Mouse (Mus musculus): Measurements from ENCODE around the gene Scaf1.
A peak's percentile ranks its signal among the peaks of the same experiment; 100 is the strongest.

Scaf1 gene

DNA sequence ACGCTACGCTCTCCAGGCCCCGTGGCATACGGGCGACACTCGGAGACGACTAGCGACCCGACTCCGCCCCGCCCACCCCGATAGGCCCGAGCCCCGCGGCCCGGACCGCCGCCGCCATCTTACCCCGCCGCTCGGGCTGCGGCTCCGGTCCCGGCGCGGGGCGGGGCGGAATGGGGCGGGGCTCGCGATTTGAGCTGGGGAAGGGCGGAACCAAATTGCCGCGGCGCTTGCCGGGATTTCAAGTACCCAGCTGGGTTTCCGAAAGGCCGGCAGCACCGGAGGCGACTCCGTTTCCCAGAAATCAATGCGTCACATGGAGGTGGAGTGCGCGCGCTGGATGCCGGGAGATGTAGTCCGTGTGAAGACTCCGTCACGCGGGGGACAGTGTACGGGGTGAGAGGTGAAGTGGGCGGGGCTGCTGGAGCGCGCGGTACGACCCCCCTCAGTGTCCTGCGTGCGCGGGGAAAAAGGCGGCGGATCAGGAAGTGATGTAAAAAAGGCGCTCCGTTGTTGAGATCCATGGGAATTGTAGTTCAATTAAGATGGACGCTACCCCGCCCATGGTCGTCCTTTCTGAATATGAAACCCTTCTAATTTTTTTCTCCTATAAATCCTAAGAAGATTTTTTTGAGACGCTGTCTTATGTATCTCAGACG is at the start of gene Scaf1:
Gene Scaf1, minus strand, starts transcription at position 407 of the 656 bp plus-strand sequence.
- DNase-seq: peak; percentile 98 to 99

- peak; percentile 95 to 96 for DNase-seq
These were observed 46.2 kb upstream of the Scaf1 start, which contains the start of the genes Nosip and Prrg2 for GRCm38 (mm10) chr7:45062239-45062835. TSS of gene Nosip (plus strand) at chr7:45062429. TSS of gene Prrg2 (minus strand) at chr7:45062677.

- DNase-seq: peak in 1 of 2 experiments; percentile 18
These were observed 45.4 kb upstream of the Scaf1 start for GRCm38 (mm10) chr7:45061532-45062075.

DNA sequence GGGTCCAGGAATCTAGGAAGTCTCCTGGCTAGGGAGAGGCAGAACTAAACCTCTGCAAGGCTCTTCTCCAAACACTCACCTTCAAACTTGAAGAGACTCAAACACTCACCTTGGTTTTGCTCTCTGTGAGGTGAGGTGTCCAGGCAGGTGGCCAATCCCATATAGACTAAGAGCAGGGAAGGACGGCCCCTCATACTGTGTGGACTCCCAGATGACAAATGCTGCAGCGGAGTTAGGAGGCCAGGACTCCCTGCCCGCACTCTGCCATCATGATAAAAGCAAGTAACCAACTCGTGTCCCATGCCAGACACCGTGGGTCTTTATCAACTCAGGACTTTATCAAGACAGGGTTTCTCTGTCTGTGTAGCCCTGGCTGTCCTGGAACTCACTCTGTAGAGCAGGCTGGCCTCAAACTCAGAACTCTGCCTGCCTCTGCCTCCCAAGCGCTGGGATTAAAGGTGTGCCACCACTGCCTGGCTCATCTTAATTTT is 44.5 kb upstream of the Scaf1 start:
- no peak for DNase-seq

- no peak for DNase-seq
These were observed 42.7 kb upstream of the Scaf1 start for GRCm38 (mm10) chr7:45058607-45059571.

- DNase-seq: no peak
These were observed 40.8 kb upstream of the Scaf1 start for GRCm38 (mm10) chr7:45056972-45057348.

DNA sequence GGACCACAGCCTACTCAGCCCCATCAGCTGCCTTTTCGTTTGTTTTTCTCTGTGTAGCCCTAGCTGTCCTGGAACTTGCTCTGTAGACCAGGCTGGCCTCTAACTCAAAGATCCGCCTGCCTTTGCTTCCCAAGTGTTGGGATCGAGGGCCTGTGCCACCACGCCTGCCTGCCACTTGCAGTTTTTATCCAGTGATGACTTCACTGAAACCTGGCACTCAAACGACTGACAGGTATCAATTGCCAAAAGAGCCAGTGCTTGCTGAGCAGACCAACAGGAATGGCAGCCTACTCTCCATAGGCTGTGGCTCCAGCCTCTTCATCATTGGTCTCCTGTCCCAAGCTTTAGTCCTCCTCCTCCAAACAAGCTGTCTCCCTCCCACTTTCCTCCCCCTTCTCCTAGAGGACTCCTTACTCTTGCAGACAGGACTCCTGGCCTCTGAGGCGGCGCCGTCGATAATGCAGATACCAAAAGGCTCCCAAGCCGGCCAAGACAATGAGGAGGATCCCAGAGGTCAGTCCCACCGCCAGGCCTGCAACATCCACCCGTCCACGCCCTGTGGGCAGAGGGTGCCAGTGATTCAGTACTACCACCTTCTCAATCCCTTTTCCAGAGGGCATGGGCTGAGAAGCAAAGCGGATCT is 40.3 kb upstream of the Scaf1 start:
- no peak for DNase-seq

DNA sequence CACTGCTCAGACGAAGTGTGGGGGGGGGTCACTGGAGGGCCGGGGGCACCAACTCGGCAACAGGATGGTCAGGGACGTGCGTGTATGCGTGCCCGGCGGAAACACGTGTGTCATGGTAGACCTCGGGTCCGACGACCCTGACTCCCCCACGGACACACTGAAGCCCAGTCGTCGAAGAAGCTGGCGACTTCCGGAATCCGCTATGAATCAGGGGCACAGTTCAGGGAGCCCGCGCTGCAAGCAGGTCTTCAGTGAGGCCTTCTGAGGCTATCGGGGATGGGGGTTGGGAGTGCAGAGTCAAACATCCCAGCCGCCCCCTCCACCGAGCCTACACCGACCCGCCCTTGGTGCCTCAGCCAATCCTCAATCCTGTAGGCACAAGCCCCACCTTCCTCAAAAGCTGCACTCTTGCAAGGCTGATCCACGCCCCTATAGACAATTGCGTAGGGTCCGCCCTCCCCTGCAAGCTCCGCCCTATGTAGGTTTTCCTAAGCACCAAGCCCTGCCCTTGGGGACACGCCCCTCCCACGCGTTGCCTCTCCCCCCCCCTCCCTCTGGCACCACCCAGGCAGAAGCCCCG is 37.9 kb upstream of the Scaf1 start:
- DNase-seq: peak; percentile 91 to 95

DNA sequence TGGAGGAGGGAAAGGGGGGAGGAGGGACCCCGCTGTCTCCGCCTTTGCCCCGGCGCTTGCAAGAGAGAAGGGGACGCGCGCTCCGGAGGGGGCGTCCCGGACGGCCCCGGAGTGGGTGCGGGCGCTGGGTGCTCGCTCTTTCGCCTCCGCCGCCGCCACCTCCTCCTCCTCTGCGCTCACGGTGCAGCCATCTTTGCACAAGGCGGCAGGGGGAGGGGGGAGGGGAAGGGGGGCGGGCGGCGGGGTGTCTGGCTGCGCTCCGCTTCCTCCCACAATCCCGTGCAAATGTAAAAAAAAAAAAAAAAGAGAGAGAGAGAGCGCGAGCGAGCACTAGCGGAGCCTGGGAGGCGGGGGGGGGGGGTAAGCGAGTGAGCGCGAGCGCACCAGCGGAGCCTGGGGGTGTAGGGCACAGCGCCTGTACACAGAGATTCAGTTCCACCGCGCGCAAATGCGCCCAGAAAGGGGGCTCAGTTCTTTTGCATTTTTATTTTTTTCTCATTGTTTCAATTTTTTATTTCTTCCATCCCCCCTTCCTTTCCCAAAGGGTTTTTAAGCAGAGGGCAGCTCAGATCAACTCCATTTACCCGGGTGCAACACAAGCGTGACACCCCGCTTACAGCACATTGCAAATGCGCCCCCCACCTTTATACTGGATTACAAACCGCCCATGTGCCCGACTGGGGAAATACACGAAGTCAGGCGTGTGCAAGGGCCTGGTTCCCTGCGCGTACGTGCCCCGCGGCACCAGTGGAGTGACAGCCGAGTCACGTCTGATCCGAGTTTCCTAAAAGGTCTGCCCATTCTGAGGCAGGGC is 37.2 kb upstream of the Scaf1 start:
- peak; percentile 66 to 74 for DNase-seq

- no peak for DNase-seq
These were observed 36.6 kb upstream of the Scaf1 start, which contains the start of gene Prr12 for GRCm38 (mm10) chr7:45052862-45053116. TSS of gene Prr12 (minus strand) at chr7:45052881.

DNA sequence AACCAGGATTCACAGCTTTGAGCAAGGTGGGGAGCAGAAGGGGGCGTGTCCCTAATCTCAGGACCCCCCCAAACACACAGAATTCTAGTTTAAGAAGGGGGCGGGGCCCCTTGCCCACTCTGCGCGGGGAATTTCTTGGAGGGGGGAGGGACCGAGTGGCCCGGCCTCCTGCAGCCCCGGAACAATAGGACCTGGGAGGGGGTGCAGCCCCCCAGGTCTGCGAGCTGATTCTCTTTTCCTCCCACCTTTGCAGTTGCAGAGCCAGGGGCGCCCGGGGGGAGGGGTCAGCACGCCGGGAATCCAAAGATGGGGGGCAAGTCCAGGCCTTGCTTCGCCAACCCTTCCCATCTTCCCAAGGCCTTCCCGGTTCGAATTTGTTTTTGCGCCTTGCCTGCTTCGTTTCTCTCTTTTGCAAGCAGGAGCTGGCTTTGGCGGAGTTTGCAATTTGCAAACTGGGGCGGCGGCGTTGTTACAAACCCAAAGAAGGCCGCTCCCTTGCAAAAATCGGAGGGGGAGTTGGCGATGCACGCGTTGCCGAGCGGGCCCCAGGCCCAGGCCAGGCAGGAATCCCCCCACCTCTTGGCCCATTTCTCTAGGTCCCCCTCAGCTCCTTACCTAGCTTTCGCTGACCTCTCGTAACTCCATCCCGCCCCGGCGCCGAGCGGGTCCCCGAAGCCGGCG is 36.2 kb upstream of the Scaf1 start:
- peak; percentile 28 to 46 for DNase-seq

DNA sequence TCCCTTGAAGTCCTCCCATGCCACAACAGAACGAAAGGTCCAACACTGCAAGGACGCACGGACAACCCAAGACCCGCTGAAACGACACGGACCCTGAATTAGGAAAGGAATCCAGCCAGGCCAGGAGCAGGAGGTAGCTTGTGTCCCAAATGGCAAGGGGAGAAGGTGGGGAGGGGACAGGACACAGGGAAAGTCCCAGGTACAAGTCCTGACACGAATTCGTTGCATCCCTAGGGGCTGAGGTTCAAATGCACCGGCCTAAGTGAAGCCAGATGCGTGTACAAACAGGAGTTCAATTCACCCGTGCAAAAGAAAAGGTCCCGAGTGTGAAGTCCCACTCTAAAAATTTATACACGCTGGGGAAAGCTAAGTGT is 35.4 kb upstream of the Scaf1 start:
- DNase-seq: no peak

DNA sequence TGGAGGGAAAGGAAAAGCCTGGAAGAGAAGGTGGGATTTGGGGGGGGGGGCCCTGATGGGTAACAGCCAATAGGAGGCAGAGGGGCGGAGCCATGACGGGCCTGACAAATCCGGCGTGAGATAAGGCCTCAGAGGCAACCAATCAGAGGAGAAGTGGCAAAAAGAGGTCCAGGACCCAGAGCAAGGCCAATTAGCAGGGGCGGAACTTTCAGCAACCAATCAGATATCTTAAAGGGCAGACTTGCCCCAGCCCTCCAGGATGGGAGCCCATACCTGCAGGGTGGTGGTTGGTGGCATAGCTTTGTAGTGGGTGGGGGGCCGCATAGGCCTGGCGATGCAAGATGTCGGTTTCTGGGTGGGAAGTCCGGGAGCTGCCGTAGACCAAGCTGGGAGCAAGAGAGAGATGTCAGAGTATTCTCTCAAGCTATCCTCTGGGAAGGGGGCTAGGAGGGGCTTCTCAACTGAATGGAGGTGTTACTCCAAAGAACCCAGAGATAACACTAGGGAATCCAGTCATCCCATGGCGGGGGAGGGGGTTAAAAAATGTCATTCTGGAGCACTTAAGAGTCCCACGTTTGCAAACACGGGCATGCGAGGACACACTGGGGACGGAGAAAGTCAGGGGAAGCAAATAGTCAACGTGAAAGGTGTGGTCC is 34.9 kb upstream of the Scaf1 start:
- peak; percentile 35 to 47 for DNase-seq

DNA sequence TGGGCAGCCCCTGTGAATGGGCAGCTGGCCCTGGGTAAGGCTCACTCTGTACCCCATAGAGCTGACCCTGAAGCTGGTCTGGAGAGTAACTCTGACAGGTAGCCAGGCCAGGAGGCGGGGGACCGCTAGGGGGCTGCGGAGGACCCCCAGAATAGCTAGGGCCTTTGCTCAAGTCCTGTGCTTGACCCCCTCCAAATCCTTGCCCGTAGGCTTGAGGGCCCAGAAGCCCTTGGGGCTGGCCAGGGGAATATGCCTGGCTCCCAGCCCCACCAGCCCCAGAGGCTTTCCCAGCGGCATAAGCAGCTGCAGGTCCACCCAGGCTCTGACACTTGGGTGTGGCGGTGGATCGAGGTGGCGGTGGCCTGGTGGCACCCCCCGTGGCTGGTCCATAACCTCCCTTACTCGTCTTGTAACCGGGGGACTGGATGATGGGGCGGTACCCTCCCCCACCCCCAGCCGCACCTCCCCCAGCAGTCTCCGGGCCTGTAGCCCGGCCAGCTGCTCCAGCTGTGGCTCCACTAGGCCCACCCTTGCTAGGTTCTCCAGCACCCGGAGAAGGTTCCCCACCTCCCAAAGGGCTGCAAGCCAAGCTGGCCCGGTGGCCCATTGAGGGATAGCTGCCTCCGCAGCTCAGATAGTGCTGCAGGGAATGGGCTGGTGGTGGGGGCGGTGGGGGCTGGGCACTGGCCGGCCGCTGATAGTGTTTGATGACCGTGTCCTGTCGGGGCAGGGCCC is 32.9 kb upstream of the Scaf1 start:
- DNase-seq: no peak

- no peak for DNase-seq
These were observed 32.1 kb upstream of the Scaf1 start for GRCm38 (mm10) chr7:45048001-45048890.

DNA sequence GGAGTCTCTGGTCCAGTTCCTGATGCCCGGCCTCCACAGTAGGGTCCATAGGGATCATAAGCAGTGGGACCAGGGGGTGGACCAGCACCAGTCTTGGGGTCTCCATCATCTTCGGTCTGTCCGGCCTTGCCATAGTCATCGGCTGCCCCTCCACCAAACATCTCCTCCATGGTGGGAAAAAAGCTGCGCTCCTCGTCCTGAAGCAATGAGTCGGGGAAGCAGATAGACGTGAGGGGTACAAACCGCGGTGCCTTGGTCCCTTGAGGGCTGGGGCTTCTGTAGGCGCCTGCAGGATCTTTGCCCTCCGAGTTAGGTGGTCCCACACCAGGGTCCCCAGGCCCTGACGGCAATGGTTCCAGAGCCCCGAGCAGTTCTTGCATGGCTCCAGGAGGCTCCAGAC is 31.3 kb upstream of the Scaf1 start:
- no peak for DNase-seq

DNA sequence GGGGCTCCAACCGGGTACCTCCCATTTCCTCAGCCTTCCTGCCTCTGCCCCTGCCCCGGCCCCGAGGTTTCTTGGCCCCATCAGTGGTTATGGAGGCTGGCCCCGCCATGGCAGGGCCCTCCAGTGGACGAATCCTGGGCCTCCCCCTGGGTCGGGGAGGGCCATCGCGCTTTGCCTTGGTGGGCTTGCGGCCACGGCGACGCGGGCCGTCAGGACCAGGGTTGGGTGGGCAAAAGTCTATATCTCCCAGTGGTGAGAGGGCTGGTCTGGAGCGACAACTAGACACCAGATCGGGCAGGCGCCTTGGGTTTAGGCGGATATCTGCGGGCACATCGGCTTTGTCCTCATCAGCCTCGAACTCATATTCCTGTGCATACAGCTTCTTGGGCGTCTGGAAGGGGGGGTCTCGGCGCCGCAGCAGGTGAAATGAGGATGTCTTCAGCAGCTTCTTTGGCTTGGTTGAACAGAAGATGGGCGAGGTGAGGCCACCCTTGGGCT is 30.7 kb upstream of the Scaf1 start:
- DNase-seq: no peak

GRCm38 (mm10) chr7:45045741-45046140 is 29.6 kb upstream of the Scaf1 start:
- DNase-seq: no peak
